Mouse (Mus musculus) ES-Bruce4 (cell line): Measurements from ENCODE around the gene Lsm12.

Experiments
- CTCF ChIP-seq: IDR thresholded peaks from one replicate; pipeline ENCODE4 v1.8.1; 2011; ENCODE audit warnings: low read depth, low read length
- POLR2A ChIP-seq: IDR thresholded peaks from one replicate; pipeline ENCODE4 v1.8.1; 2011; ENCODE audit warnings: low read length; ENCODE audit not compliant: insufficient read depth

DNA sequence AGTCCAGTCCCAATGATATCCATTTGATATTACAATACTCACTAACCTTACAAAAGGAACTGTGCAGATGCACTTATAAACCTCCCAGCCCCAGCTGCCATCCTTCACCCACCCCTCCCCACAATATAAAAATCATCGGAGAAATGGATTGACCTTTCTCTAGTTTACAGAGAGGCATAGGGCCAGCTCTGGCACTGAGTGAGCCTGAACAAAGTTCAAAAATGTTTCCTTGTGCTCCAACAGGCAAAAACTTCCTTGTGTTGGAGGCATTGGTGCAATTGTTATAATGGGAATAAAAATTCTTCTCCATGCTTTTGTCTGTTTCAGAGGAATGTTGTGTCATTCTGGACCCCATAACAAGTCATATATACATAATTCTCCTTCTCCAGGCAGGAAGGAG, 1.1 kb upstream of the Lsm12 start:
- TF ChIP-seq POLR2A (no peak), CTCF (no peak)
